Mouse (Mus musculus) kidney, postnatal 14 days (tissue): ENCODE measurements around the gene Rnf133.

Experiments
- DNase-seq: peaks from one replicate; pipeline ENCODE4 v3.0.0; 2022; ENCODE audit warnings: mixed read lengths

Rnf133 gene

GRCm38 (mm10) chr6:23650205-23650604 is at the start of gene Rnf133:
Rnf133 (minus strand) TSS chr6:23650305.
- DNase-seq, result no peak

DNA sequence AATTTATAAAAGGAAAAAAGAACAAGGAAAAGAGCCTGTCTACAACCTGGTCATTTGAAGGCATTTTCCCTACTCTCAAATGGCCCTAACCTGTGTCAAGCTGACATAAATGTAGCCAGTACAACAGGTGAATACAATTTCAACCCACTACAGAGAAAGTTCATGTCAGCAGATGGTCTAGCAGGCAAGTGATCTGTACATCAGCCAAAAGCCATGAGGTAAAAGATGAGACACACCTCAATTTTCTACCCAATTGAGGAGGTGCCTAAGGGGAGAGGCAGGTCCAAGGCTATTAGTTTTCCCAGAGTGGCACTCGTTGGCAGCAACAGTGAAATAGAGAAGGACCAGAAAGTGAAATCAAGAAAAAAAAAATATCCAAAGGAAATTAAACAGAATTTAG is 28.1 kb upstream of the Rnf133 start:
- no peak for DNase-seq

GRCm38 (mm10) chr6:23655036-23655435 is 4.9 kb upstream of the Rnf133 start, which contains the start of gene Rnf148:
Rnf148 (minus strand) TSS chr6:23655136.
- DNase-seq, result no peak

- peak; percentile 8 for DNase-seq
Measured at GRCm38 (mm10) chr6:23648732-23649131, 1.4 kb downstream of the Rnf133 start.

DNA sequence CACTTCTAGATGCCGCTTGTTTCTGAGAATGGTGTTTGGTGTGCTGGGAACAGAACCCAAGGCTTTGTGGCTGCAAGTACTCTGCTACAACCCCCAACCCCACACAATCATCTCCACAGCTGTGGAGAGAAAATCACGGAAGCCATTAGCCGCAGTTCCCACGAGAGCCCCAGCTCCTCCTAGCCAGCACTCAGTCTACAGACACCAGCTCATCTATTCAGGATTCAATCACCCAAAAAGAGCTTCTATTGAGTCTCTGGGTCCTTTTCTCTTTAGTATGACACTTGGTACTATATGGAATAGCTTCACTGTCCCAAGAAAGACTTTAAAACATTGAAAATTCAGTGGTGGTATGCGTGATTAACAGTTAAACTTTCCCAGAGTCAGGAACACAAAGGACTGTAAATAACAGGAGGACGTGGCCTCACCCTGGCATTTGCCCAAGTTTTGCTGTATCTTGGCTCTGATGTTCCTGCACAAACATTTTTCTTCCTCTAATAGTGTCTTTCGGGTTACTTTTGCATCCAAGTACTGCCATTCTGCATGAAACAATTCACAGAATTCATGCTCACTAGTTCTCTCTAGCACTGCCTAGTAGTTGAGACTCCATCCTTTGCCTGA is 2.4 kb downstream of the Rnf133 start:
- peak; percentile 75 for DNase-seq

DNA sequence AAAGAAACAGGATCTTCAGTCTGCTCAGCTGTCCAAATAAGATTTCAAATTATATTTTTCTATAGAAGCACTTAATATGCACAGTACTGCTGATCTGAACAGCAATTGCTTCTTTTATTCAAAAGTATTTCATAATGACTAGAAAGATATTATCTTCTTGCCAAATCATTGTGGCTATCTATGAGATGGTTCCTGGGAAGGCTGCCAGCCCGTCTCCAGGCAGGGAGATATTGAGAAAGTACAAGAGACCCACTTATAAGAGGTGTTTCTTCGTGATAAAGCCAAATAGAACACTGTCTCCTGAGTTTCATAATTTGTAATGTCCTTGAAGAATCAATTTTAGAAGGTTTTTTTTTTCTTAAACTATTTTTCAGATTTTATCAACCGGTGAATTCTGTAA is 13.0 kb downstream of the Rnf133 start:
- DNase-seq, result no peak

DNA sequence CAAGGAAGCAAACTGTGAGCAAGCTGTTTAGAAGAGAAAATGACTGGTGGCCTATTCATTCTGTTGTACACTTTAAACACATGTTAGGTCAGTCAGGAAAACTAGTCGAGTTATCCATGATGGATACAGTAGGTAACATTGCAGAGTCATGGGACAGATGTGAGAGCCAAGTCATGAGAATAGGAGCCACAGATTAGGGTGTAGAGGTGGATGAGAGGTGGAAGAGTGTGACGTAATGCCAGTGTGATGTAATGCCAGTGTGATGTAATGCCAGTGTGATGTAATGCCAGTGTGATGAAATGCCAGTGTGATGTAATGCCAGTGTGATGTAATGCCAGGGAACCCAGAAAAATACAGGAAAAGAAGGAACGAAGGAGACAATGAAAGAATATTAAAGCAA is 14.9 kb downstream of the Rnf133 start:
- no peak for DNase-seq

DNA sequence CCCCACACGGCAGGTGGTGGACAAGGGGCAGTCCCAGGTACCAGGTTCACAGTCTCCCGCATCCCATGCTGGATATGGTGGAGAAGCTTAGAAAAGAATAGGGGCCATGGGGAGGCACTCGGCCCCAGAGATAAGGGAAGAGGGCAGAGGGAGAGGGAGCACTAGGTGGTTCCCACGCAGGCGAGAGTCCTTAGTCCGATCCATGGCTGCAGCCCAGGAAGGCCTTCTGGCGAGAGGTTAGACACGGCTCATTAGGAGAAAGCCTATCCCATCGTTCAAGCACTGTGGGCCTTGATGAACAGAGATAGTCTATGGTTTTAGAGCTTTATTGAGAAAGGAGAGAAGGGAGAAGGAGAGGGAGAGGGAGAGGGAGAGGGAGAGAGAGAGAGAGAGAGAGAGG is 16.1 kb downstream of the Rnf133 start:
- no peak for DNase-seq

GRCm38 (mm10) chr6:23630465-23630864 is 19.6 kb downstream of the Rnf133 start:
- DNase-seq, result no peak
